Mouse (Mus musculus): Measurements from ENCODE around the gene Cbx6.

DNA sequence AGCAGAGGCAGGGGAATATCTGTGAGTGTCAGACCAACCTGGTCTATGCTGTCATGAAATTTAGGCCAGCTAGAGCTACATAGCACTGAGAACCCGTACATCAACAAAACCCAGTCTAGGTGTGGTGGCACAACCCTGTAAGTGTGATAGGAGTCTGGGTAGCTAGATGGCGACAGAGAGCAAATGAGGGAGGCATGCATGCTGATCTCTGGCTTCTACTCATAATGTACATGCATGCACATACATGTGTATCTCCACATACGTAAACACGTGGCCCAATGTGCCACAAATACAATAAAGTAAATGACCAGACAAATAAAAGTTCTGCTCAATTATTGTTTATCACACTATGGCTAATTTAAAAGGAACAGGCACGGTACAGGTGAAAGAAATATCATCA, 26.4 kb downstream of the Cbx6 start:
- no peak for TF ChIP-seq CTCF (IDR thresholded peaks at IDR 0.05; ENCODE audit: insufficient read depth, low read depth, low read length)
- no peak for TF ChIP-seq POLR2A (IDR thresholded peaks at IDR 0.05; ENCODE audit: insufficient read depth, low read depth, low read length)
